Mouse (Mus musculus): Measurements from ENCODE around the gene Dnajb12. TPM values are rescaled to one million over a fixed set of nuclear protein-coding genes. Genes with fewer than 3 reads are reported as not detected.

Gene Dnajb12
- polyA plus RNA-seq, 2 experiments, result 26.3 to 34.1 TPM

- no peaks in the 10 kb centered on the region for H3K4me1 ChIP-seq (ENCODE audit: control insufficient read depth, insufficient read depth, low read length)
- no peak for TF ChIP-seq POLR2A (IDR thresholded peaks at IDR 0.05; ENCODE audit: borderline replicate concordance, extremely low read depth, insufficient read depth, insufficient read length)
- WGBS, result 80% methylated on average over 6 of the region's 6 CpGs
- H3K27me3 ChIP-seq (ENCODE audit: control insufficient read depth, insufficient read depth, low read length), result no peaks in the 10 kb centered on the region
- DNase-seq (ENCODE audit: low spot score) (no peak), ATAC-seq (ENCODE audit: low FRiP score, low read depth) (no peak)
- H3K27ac ChIP-seq (replicated peaks; ENCODE audit: low read depth, low read length), result no peak overlapping the region
- peaks cover 19% of the 10 kb centered on the region for H3K36me3 ChIP-seq (ENCODE audit: control insufficient read depth, insufficient read depth, low read length)
- no peak overlapping the region for H3K9ac ChIP-seq (ENCODE audit: low read depth, low read length, severe bottlenecking)
- no peak overlapping the region for H3K4me3 ChIP-seq (replicated peaks; ENCODE audit: low read length)
- no peaks in the 10 kb centered on the region for H3K9me3 ChIP-seq (ENCODE audit: control insufficient read depth, low read length)
- no peak overlapping the region for H3K4me2 ChIP-seq (replicated peaks; ENCODE audit: low read depth, low read length, severe bottlenecking)
Observed at GRCm38 (mm10) chr10:59862816-59863440, 16.4 kb upstream of the Dnajb12 start.

DNA sequence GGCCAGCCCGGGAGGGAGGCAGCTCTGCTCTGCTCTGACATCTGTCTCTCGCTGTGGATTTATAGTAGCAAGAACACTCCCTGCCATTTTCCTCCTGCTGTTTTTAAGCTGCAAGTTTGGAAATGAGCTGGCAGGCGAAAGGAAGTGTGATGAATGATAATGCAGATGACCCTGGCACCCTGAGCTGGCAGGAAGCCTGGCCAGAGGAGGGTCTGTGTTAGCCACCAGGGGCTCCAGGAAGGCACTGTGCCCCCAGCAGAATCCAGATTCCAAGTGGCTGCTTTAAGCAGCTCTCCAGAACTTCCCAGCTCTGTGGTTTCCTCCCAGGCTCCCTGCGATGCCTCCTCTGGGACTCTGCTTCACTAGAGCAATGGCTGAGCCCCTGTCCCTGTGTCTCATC, 15.7 kb upstream of the Dnajb12 start:
- no peak overlapping the region for H3K4me3 ChIP-seq (replicated peaks; ENCODE audit: low read length)
- no peak for ATAC-seq (ENCODE audit: low FRiP score, low read depth)
- H3K9ac ChIP-seq (ENCODE audit: low read depth, low read length, severe bottlenecking), result no peak overlapping the region
- no peak overlapping the region for H3K4me2 ChIP-seq (replicated peaks; ENCODE audit: low read depth, low read length, severe bottlenecking)
- DNase-seq (ENCODE audit: low spot score), result no peak
- no peaks in the 10 kb centered on the region for H3K4me1 ChIP-seq (ENCODE audit: control insufficient read depth, insufficient read depth, low read length)
- H3K27me3 ChIP-seq (ENCODE audit: control insufficient read depth, insufficient read depth, low read length), result no peaks in the 10 kb centered on the region
- H3K36me3 ChIP-seq (ENCODE audit: control insufficient read depth, insufficient read depth, low read length), result peaks cover 19% of the 10 kb centered on the region
- H3K9me3 ChIP-seq (ENCODE audit: control insufficient read depth, low read length), result no peaks in the 10 kb centered on the region
- WGBS, result 31% methylated on average over 4 of the region's 4 CpGs
- H3K27ac ChIP-seq (replicated peaks; ENCODE audit: low read depth, low read length), result no peak overlapping the region
- TF ChIP-seq POLR2A (IDR thresholded peaks at IDR 0.05; ENCODE audit: borderline replicate concordance, extremely low read depth, insufficient read depth, insufficient read length), result no peak

- DNase-seq (ENCODE audit: low spot score), result no peak
- no peaks in the 10 kb centered on the region for H3K27me3 ChIP-seq (ENCODE audit: control insufficient read depth, insufficient read depth, low read length)
- ATAC-seq (ENCODE audit: low FRiP score, low read depth), result no peak
- WGBS, result 80% methylated on average over 19 of the region's 19 CpGs
- H3K4me3 ChIP-seq (replicated peaks; ENCODE audit: low read length), result no peak overlapping the region
- H3K36me3 ChIP-seq (ENCODE audit: control insufficient read depth, insufficient read depth, low read length), result peaks cover 19% of the 10 kb centered on the region
- H3K4me1 ChIP-seq (ENCODE audit: control insufficient read depth, insufficient read depth, low read length), result no peaks in the 10 kb centered on the region
- H3K9ac ChIP-seq (ENCODE audit: low read depth, low read length, severe bottlenecking), result no peak overlapping the region
- no peaks in the 10 kb centered on the region for H3K9me3 ChIP-seq (ENCODE audit: control insufficient read depth, low read length)
- H3K4me2 ChIP-seq (replicated peaks; ENCODE audit: low read depth, low read length, severe bottlenecking), result no peak overlapping the region
- H3K27ac ChIP-seq (replicated peaks; ENCODE audit: low read depth, low read length), result no peak overlapping the region
- no peak for TF ChIP-seq POLR2A (IDR thresholded peaks at IDR 0.05; ENCODE audit: borderline replicate concordance, extremely low read depth, insufficient read depth, insufficient read length)
Observed at GRCm38 (mm10) chr10:59864232-59864875, 15.0 kb upstream of the Dnajb12 start.

GRCm38 (mm10) chr10:59864884-59865726, 14.3 kb upstream of the Dnajb12 start:
- Histone ChIP-seq H3K4me3 (replicated peaks; ENCODE audit: low read length) (no peak overlapping the region), H3K36me3 (ENCODE audit: control insufficient read depth, insufficient read depth, low read length) (peaks cover 19% of the 10 kb centered on the region), H3K9me3 (ENCODE audit: control insufficient read depth, low read length) (no peaks in the 10 kb centered on the region), H3K4me2 (replicated peaks; ENCODE audit: low read depth, low read length, severe bottlenecking) (no peak overlapping the region), H3K27me3 (ENCODE audit: control insufficient read depth, insufficient read depth, low read length) (no peaks in the 10 kb centered on the region), H3K9ac (ENCODE audit: low read depth, low read length, severe bottlenecking) (no peak overlapping the region), H3K27ac (replicated peaks; ENCODE audit: low read depth, low read length) (no peak overlapping the region), H3K4me1 (ENCODE audit: control insufficient read depth, insufficient read depth, low read length) (no peaks in the 10 kb centered on the region)
- DNase-seq (ENCODE audit: low spot score) (peak; percentile 86), ATAC-seq (ENCODE audit: low FRiP score, low read depth) (peak; percentile 79)
- no peak for TF ChIP-seq POLR2A (IDR thresholded peaks at IDR 0.05; ENCODE audit: borderline replicate concordance, extremely low read depth, insufficient read depth, insufficient read length)
- 31% methylated on average over 13 of the region's 13 CpGs for WGBS

DNA sequence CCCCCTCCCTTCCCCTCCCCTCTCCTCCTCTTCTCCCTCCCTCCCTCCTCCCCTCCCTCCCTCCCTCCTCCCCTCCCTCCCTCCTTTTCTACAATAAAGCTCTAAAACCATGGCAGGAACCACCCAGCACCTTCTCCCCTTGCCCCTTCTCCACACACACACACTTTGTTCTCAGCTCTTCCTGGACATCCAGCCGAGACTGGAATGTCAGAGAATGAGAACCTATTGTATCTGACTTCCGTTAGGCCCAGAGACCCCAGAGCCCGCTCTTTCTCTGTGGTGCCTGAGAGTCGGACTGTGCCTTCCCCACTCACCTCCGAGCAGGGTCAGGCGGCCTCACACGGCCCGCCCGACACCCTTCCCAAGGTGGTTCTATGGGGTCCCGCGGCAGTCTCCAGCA, 11.1 kb upstream of the Dnajb12 start:
- DNase-seq (ENCODE audit: low spot score) (no peak), ATAC-seq (ENCODE audit: low FRiP score, low read depth) (no peak)
- Histone ChIP-seq H3K9ac (ENCODE audit: low read depth, low read length, severe bottlenecking) (no peak overlapping the region), H3K4me3 (replicated peaks; ENCODE audit: low read length) (no peak overlapping the region), H3K27ac (replicated peaks; ENCODE audit: low read depth, low read length) (no peak overlapping the region), H3K36me3 (ENCODE audit: control insufficient read depth, insufficient read depth, low read length) (peaks cover 12% of the 10 kb centered on the region), H3K4me2 (replicated peaks; ENCODE audit: low read depth, low read length, severe bottlenecking) (no peak overlapping the region), H3K4me1 (ENCODE audit: control insufficient read depth, insufficient read depth, low read length) (no peaks in the 10 kb centered on the region), H3K9me3 (ENCODE audit: control insufficient read depth, low read length) (no peaks in the 10 kb centered on the region), H3K27me3 (ENCODE audit: control insufficient read depth, insufficient read depth, low read length) (no peaks in the 10 kb centered on the region)
- TF ChIP-seq POLR2A (IDR thresholded peaks at IDR 0.05; ENCODE audit: borderline replicate concordance, extremely low read depth, insufficient read depth, insufficient read length), result no peak
- 65% methylated on average over 11 of the region's 11 CpGs for WGBS

All from limb, embryonic 14.5 days (tissue).